Mouse (Mus musculus) urinary bladder, postnatal 14 days (tissue): ENCODE measurements around the gene Qrich1.
"Not testable (repeated sequence)": the region's sequence is repeated elsewhere in the genome, so short reads cannot be mapped to it uniquely, and the experiment has no call there.

Experiments
- DNase-seq: peaks from one replicate; pipeline ENCODE4 v3.0.0; 2021; ENCODE audit warnings: low spot score

The Qrich1 gene

GRCm38 (mm10) chr9:108587571-108588180, 71.1 kb downstream of the Qrich1 start:
- DNase-seq: peak; percentile 72

- DNase-seq: no peak
Observed at GRCm38 (mm10) chr9:108589229-108589628, 72.6 kb downstream of the Qrich1 start.

GRCm38 (mm10) chr9:108591462-108591861, 74.9 kb downstream of the Qrich1 start:
- no peak for DNase-seq

DNA sequence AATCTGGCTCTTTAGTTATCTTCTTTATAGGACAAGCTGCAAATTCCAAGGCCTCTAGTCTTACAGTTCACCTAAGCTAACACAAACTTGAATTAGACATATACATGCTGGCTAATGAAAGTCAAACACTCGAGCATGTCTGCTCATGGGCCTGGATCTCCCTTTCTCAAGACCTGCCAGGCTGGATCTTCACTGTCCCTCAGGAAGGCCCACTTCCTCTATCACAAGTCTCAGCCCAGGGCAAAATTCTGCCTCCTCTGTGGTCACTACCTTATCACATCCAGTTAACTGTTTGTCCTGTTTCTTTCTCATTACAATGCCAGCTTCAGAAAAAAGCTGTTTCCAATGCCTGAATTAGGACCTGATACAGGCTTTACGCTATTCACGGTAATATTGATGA, 77.7 kb downstream of the Qrich1 start:
- no peak for DNase-seq

GRCm38 (mm10) chr9:108596998-108597764, 80.6 kb downstream of the Qrich1 start, which contains the start of gene P4htm:
Gene P4htm, minus strand, starts transcription at chr9:108597667.
- peak; percentile 65 for DNase-seq

DNA sequence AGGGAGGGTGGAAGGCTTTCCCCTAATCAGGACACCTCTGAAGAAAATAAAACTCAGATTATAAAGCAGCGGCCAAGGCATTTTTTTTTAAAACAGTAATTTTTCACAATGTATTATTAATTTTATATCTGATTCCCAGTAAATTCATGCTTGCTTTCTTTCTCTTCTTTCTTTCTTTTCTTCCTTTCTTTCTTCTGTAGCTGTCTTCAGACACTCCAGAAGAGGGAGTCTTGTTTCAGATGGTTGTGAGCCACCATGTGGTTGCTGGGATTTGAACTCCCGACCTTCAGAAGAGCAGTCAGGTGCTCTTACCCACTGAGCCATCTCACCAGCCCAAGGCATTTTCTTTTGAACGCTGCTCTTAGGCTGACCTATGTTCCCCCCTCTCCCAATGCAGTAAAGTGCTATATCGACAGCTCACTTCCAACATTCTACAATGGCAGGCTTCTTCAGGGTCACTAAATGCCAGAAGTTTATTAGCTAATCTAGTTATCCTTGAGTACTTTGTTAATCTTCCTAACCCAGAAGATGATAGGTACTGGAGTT, 82.5 kb downstream of the Qrich1 start:
- no peak for DNase-seq

DNA sequence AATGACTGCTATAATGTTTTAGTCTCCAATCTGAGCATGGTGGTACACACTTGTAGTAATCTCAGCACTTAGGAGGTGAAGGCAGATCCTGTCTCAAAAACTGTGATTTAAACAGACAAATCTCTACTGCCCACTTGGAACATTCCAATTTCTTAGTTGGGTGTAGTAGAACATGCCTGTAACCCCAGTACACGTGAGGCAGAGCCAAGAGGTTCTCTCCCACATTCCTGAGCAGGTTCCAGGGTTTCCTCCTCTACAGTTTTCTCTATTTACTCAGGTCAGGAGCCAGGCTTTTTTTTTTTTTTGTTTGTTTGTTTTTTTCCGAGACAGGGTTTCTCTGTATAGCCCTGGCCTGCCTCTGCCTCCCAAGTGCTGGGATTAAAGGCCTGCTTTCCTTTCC, 83.4 kb downstream of the Qrich1 start:
- no peak for DNase-seq

DNA sequence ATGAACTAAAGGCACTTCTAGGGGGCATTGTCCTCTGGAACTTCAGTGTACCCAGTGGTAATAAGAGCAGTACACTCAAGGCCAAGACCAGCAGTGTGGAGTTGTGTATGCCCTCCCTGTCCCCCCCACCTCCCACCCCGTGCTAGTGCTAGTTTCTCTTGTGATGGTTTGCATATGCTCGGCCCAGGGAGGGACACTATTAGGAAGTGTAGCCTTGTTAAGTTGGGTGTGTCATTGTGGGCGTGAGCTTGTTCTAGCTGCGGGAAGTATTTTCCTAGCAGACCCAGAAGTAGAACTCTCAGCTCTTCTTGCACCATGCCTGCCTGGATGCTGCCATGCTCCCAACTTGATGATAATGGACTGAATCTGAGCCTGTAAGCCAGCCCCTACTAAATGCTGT, 85.4 kb downstream of the Qrich1 start:
- no peak for DNase-seq

DNA sequence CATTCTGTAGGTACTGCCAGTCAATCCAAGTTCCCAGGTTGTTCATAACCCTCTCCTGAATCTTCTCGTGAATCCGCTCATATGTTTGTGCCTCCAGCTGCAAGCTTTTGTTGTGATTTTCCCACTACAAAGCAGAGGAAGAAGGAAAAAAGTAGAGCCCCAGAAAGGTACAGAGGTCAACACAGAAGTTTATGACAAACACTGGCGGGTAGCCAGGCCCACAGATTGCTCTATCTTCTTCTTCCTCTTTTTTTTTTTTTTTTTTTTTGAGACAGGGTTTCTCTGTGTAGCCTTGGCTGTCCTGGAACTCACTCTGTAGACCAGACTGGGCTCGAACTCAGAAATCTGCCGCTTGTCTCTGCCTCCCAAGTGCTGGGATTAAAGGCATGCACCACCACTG, 91.3 kb downstream of the Qrich1 start:
- not testable (repeated sequence) for DNase-seq

DNA sequence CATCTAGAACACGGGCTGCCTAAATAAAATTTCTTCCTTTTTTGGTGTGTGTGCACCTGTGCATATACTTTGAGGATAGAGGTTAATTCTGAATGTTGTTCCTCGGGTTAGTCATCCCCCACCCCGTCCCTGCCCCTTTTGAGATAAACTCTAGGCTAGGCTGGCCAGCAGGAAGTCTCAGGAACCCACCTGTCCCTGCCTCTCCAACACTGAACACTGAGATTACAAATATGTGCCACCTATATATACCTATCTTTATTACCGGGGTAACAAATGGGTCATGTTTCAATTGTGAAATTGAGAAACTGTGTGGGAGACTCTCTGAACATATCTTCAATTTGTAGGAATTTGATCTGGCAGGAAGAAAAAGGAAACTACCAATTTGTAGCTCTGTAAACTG, 92.3 kb downstream of the Qrich1 start:
- DNase-seq: no peak
